Mouse (Mus musculus) ES-E14 (cell line): ENCODE results near the gene Rras.

Experiments
- CHD2 ChIP-seq: IDR thresholded peaks from 2 replicates; pipeline ENCODE4 v1.6.1; 2014; ENCODE audit warnings: mild to moderate bottlenecking, low read depth, low read length, inconsistent platforms
- HCFC1 ChIP-seq: IDR thresholded peaks from 2 replicates; pipeline ENCODE4 v1.6.1; 2012; ENCODE audit warnings: low read length, inconsistent platforms, borderline replicate concordance; ENCODE audit not compliant: insufficient read depth
- MAFK ChIP-seq: IDR thresholded peaks from 2 replicates; pipeline ENCODE4 v1.6.1; 2014; ENCODE audit warnings: mild to moderate bottlenecking, low read depth, low read length, inconsistent platforms; ENCODE audit not compliant: insufficient read depth
- ZC3H11A ChIP-seq: IDR thresholded peaks from 2 replicates; pipeline ENCODE4 v1.6.1; 2012; ENCODE audit warnings: low read depth, mild to moderate bottlenecking, inconsistent platforms, low read length, borderline replicate concordance

- TF ChIP-seq MAFK (no peak), ZC3H11A (no peak), CHD2 (no peak), HCFC1 (no peak)
Measured at GRCm38 (mm10) chr7:45043307-45043706, 25.5 kb downstream of the Rras start.
